Mouse (Mus musculus) hindbrain, postnatal 0 days (tissue): ENCODE results near the gene Kif1a. TPM values are rescaled to one million over a fixed set of nuclear protein-coding genes. Genes with fewer than 3 reads are reported as not detected.
A peak's percentile ranks its signal among the peaks of the same experiment; 100 is the strongest.

ENCODE experiments used
- ATAC-seq: fragments of 200-750 bp; cut with Nextera tagmentation; 2 replicates; pipeline ENCODE4 v1.8.0; 2017; ENCODE audit warnings: mild to moderate bottlenecking, moderate TSS enrichment, moderate library complexity
- DNase-seq: peaks from one replicate; pipeline ENCODE4 v3.0.0-alpha.2; 2015; ENCODE audit warnings: low spot score
- H3K27ac ChIP-seq: fragments of 300-500 bp; sonication (generic); 2 replicates; pipeline ENCODE4 v1.5.1; 2014; ENCODE audit warnings: mild to moderate bottlenecking
- H3K27me3 ChIP-seq: fragments of 300-500 bp; sonication (generic); 2 replicates; pipeline ENCODE4 v1.6.1; 2014; ENCODE audit warnings: low read length, mixed read lengths; ENCODE audit not compliant: insufficient read depth
- H3K36me3 ChIP-seq: fragments of 300-500 bp; sonication (generic); 2 replicates; pipeline ENCODE4 v1.6.1; 2014; ENCODE audit warnings: low read length, mixed read lengths; ENCODE audit not compliant: insufficient read depth
- H3K4me1 ChIP-seq: fragments of 300-500 bp; sonication (generic); 2 replicates; pipeline ENCODE4 v1.6.1; 2014; ENCODE audit warnings: antibody characterized with exemption, low read length, mixed read lengths; ENCODE audit not compliant: insufficient read depth
- H3K4me2 ChIP-seq: fragments of 300-500 bp; sonication (generic); 2 replicates; pipeline ENCODE4 v1.6.1; 2014; ENCODE audit warnings: low read depth, mild to moderate bottlenecking, low read length, moderate library complexity, mixed read lengths
- H3K4me3 ChIP-seq: fragments of 300-500 bp; sonication (generic); 2 replicates; pipeline ENCODE4 v1.5.1; 2014; ENCODE audit warnings: low read length
- H3K9ac ChIP-seq: fragments of 300-500 bp; sonication (generic); replicated peaks from 2 replicates; pipeline ENCODE4 v1.6.1; 2014; ENCODE audit warnings: mild to moderate bottlenecking, low read length, moderate library complexity, mixed read lengths
- H3K9me3 ChIP-seq: fragments of 300-500 bp; sonication (generic); 2 replicates; pipeline ENCODE4 v1.6.1; 2016; ENCODE audit warnings: low read length, mixed read lengths
- CTCF ChIP-seq: IDR thresholded peaks from 2 replicates; pipeline ENCODE4 v1.5.1; 2016; ENCODE audit warnings: antibody characterized with exemption, control low read depth, low read depth
- WGBS: fragments of 180-500 bp; shearing (Covaris S2); extraction: QIAGEN DNeasy Blood & Tissue Kit; methylation state at CpG from one replicate; pipeline ENCODE4 v1.1.7; 2014; 5-methylcytosine and 5-hydroxymethylcytosine counted together
- polyA plus RNA-seq: library from polyadenylated mRNA; unstranded; fragments of >200 nt; fragmentation: Nextera tagmentation; extraction: Ambion mirVana; gene quantifications from 2 replicates; pipeline ENCODE4 v1.2.1, GENCODE M21; 2015
- total RNA-seq: library from RNA; depleted of rRNA; stranded (reverse); fragments of >200 nt; gene quantifications from 2 replicates; pipeline ENCODE4 v1.2.3, GENCODE M21; 2014

Gene Kif1a
- total and polyA plus RNA-seq, 2 experiments from 2014 or later = 675 to 696 TPM

- Histone ChIP-seq H3K27ac (no peak overlapping the region), H3K4me1 (no peaks in the 10 kb centered on the region), H3K9ac (no peak overlapping the region), H3K9me3 (no peaks in the 10 kb centered on the region), H3K36me3 (no peaks in the 10 kb centered on the region), H3K27me3 (no peaks in the 10 kb centered on the region), H3K4me3 (no peak overlapping the region), H3K4me2 (no peak overlapping the region)
- WGBS = 85% methylated on average over 11 of the region's 11 CpGs
- no peak for DNase-seq
- TF ChIP-seq CTCF = no peak
- ATAC-seq = no peak
These were observed 21.6 kb upstream of the Kif1a start for GRCm38 (mm10) chr1:93123179-93123854.

- no peak for ATAC-seq
- no peak overlapping the region for H3K27ac ChIP-seq
- 13% methylated on average over 4 of the region's 4 CpGs for WGBS
- H3K36me3 ChIP-seq = no peaks in the 10 kb centered on the region
- H3K27me3 ChIP-seq = no peaks in the 10 kb centered on the region
- no peaks in the 10 kb centered on the region for H3K9me3 ChIP-seq
- H3K4me1 ChIP-seq = peaks cover 12% of the 10 kb centered on the region
- no peak overlapping the region for H3K4me3 ChIP-seq
- TF ChIP-seq CTCF = no peak
- DNase-seq = no peak
- no peak overlapping the region for H3K4me2 ChIP-seq
- no peak overlapping the region for H3K9ac ChIP-seq
These were observed 17.1 kb upstream of the Kif1a start for GRCm38 (mm10) chr1:93118816-93119215.

DNA sequence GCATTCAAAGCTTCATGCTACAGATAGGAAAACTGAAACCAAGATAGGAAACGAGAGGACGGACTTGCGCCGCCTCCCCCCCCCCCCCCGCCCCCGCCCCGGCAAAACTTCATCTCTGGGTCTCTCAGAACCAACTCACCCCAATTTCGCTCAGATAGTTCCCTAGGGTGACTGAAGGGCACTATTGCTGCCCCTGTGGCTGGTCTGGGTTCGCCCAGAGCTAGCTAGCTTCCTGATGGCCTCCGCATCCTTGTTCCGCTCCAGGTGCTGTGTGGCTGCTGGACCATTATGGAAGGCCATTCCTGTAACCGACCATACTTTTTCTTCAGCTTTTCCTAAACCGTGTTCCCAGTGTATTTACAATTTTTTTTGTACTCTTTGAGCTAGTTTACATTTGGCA, 13.7 kb upstream of the Kif1a start:
- Histone ChIP-seq H3K9ac (peak overlapping the region; percentile 46), H3K4me2 (peak overlapping the region; percentile 67), H3K4me1 (peaks cover 12% of the 10 kb centered on the region), H3K27ac (peak overlapping the region; percentile 23; the same call in 1 of the 2 replicates), H3K36me3 (no peaks in the 10 kb centered on the region), H3K27me3 (no peaks in the 10 kb centered on the region), H3K9me3 (no peaks in the 10 kb centered on the region), H3K4me3 (peak overlapping the region; percentile 36)
- no peak for DNase-seq
- WGBS = 12% methylated on average over 11 of the region's 13 CpGs
- no peak for TF ChIP-seq CTCF
- peak; percentile 64 for ATAC-seq

- Histone ChIP-seq H3K27ac (peak overlapping the region; percentile 65), H3K4me1 (peaks cover 12% of the 10 kb centered on the region), H3K9me3 (no peaks in the 10 kb centered on the region), H3K4me2 (peak overlapping the region; percentile 67), H3K4me3 (peak overlapping the region; percentile 36), H3K36me3 (no peaks in the 10 kb centered on the region), H3K9ac (peak overlapping the region; percentile 46), H3K27me3 (no peaks in the 10 kb centered on the region)
- peak; percentile 95 for DNase-seq
- no peak for TF ChIP-seq CTCF
- 18% methylated on average over 21 of the region's 21 CpGs for WGBS
- peak; percentile 99 for ATAC-seq
These were observed 13.1 kb upstream of the Kif1a start for GRCm38 (mm10) chr1:93114713-93115463.

GRCm38 (mm10) chr1:93102700-93103099, 949 bp upstream of the Kif1a start:
- TF ChIP-seq CTCF = no peak
- 60% methylated on average over 7 of the region's 7 CpGs for whole genome bisulfite sequencing
- DNase-seq = no peak
- H3K4me2 ChIP-seq = no peak overlapping the region; the same call in 1 of the 2 replicates
- peak overlapping the region; percentile 96 for H3K27ac ChIP-seq
- H3K36me3 ChIP-seq = 0 out of 2 replicates have a peak, but pooled peaks cover 3% of the 10 kb centered on the region
- ATAC-seq = no peak
- peaks cover 6% of the 10 kb centered on the region; the same call in 1 of the 2 replicates for H3K4me1 ChIP-seq
- no peak overlapping the region for H3K4me3 ChIP-seq
- H3K9ac ChIP-seq = no peak overlapping the region; the same call in 1 of the 2 replicates
- H3K27me3 ChIP-seq = no peaks in the 10 kb centered on the region
- no peaks in the 10 kb centered on the region for H3K9me3 ChIP-seq

GRCm38 (mm10) chr1:93100576-93101491, 917 bp downstream of the Kif1a start:
- Histone ChIP-seq H3K27me3 (no peaks in the 10 kb centered on the region), H3K9me3 (no peaks in the 10 kb centered on the region), H3K4me2 (peak overlapping the region; percentile 94), H3K9ac (peak overlapping the region; percentile 92), H3K36me3 (peaks cover 4% of the 10 kb centered on the region; the same call in 1 of the 2 replicates), H3K27ac (peak overlapping the region; percentile 96), H3K4me1 (peaks cover 10% of the 10 kb centered on the region; the same call in 1 of the 2 replicates), H3K4me3 (peak overlapping the region; percentile 74)
- TF ChIP-seq CTCF = no peak
- ATAC-seq = peak; percentile 73
- DNase-seq = peak; percentile 84
- under 1% methylated on average over 49 of the region's 49 CpGs for WGBS
